Mouse (Mus musculus): Measurements from ENCODE around the gene Lin7a. TPM values are rescaled to one million over a fixed set of nuclear protein-coding genes. Genes with fewer than 3 reads are reported as not detected.
A peak's percentile ranks its signal among the peaks of the same experiment; 100 is the strongest.

The Lin7a gene
- polyA plus RNA-seq, 1 experiment from 2014 or later, result 5.0 TPM

GRCm38 (mm10) chr10:107315251-107315650, 43.8 kb downstream of the Lin7a start:
- Histone ChIP-seq H3K36me3 (ENCODE audit: control insufficient read depth, insufficient read depth, low read length) (no peaks in the 10 kb centered on the region), H3K4me2 (ENCODE audit: low read depth, low read length) (no peak overlapping the region), H3K27me3 (replicated peaks; ENCODE audit: control insufficient read depth, insufficient read depth, low read length) (no peaks in the 10 kb centered on the region), H3K4me3 (ENCODE audit: low read depth, low read length) (no peak overlapping the region), H3K27ac (replicated peaks; ENCODE audit: low read depth, low read length) (no peak overlapping the region), H3K9ac (ENCODE audit: low read depth, low read length) (no peak overlapping the region), H3K9me3 (ENCODE audit: control insufficient read depth, low read length) (no peaks in the 10 kb centered on the region), H3K4me1 (ENCODE audit: control insufficient read depth, insufficient read depth, low read length) (no peaks in the 10 kb centered on the region)
- DNase-seq (ENCODE audit: low spot score) (no peak), ATAC-seq (ENCODE audit: low read depth) (no peak)

GRCm38 (mm10) chr10:107315681-107316080, 44.2 kb downstream of the Lin7a start:
- DNase-seq (ENCODE audit: low spot score) (no peak), ATAC-seq (ENCODE audit: low read depth) (no peak)
- Histone ChIP-seq H3K4me2 (ENCODE audit: low read depth, low read length) (no peak overlapping the region), H3K9me3 (ENCODE audit: control insufficient read depth, low read length) (no peaks in the 10 kb centered on the region), H3K36me3 (ENCODE audit: control insufficient read depth, insufficient read depth, low read length) (no peaks in the 10 kb centered on the region), H3K9ac (ENCODE audit: low read depth, low read length) (no peak overlapping the region), H3K27me3 (replicated peaks; ENCODE audit: control insufficient read depth, insufficient read depth, low read length) (no peaks in the 10 kb centered on the region), H3K4me3 (ENCODE audit: low read depth, low read length) (no peak overlapping the region), H3K4me1 (ENCODE audit: control insufficient read depth, insufficient read depth, low read length) (no peaks in the 10 kb centered on the region), H3K27ac (replicated peaks; ENCODE audit: low read depth, low read length) (no peak overlapping the region)
- 74% methylated on average over 5 of the region's 5 CpGs for WGBS

- DNase-seq (ENCODE audit: low spot score) (no peak), ATAC-seq (ENCODE audit: low read depth) (no peak)
- no peak overlapping the region for H3K4me2 ChIP-seq (ENCODE audit: low read depth, low read length)
- 86% methylated on average over 2 of the region's 2 CpGs for WGBS
- no peaks in the 10 kb centered on the region for H3K27me3 ChIP-seq (replicated peaks; ENCODE audit: control insufficient read depth, insufficient read depth, low read length)
- no peaks in the 10 kb centered on the region for H3K4me1 ChIP-seq (ENCODE audit: control insufficient read depth, insufficient read depth, low read length)
- H3K36me3 ChIP-seq (ENCODE audit: control insufficient read depth, insufficient read depth, low read length), result no peaks in the 10 kb centered on the region
- no peak overlapping the region for H3K4me3 ChIP-seq (ENCODE audit: low read depth, low read length)
- no peaks in the 10 kb centered on the region for H3K9me3 ChIP-seq (ENCODE audit: control insufficient read depth, low read length)
- H3K27ac ChIP-seq (replicated peaks; ENCODE audit: low read depth, low read length), result no peak overlapping the region
- H3K9ac ChIP-seq (ENCODE audit: low read depth, low read length), result no peak overlapping the region
Observed at GRCm38 (mm10) chr10:107316100-107316499, 44.6 kb downstream of the Lin7a start.

- ATAC-seq (ENCODE audit: low read depth) (no peak), DNase-seq (ENCODE audit: low spot score) (no peak)
- no peak overlapping the region for H3K27ac ChIP-seq (replicated peaks; ENCODE audit: low read depth, low read length)
- no peaks in the 10 kb centered on the region for H3K9me3 ChIP-seq (ENCODE audit: control insufficient read depth, low read length)
- WGBS, result 59% methylated on average over 2 of the region's 2 CpGs
- H3K27me3 ChIP-seq (replicated peaks; ENCODE audit: control insufficient read depth, insufficient read depth, low read length), result no peaks in the 10 kb centered on the region
- no peaks in the 10 kb centered on the region for H3K36me3 ChIP-seq (ENCODE audit: control insufficient read depth, insufficient read depth, low read length)
- H3K4me3 ChIP-seq (ENCODE audit: low read depth, low read length), result no peak overlapping the region
- H3K4me2 ChIP-seq (ENCODE audit: low read depth, low read length), result no peak overlapping the region
- H3K9ac ChIP-seq (ENCODE audit: low read depth, low read length), result no peak overlapping the region
- H3K4me1 ChIP-seq (ENCODE audit: control insufficient read depth, insufficient read depth, low read length), result no peaks in the 10 kb centered on the region
Observed at GRCm38 (mm10) chr10:107319648-107320047, 48.2 kb downstream of the Lin7a start.

GRCm38 (mm10) chr10:107323865-107324264, 52.4 kb downstream of the Lin7a start:
- WGBS, result 87% methylated on average over 7 of the region's 7 CpGs
- no peak for ATAC-seq (ENCODE audit: low read depth)

GRCm38 (mm10) chr10:107325558-107325957, 54.1 kb downstream of the Lin7a start:
- H3K9ac ChIP-seq (ENCODE audit: low read depth, low read length), result no peak overlapping the region
- DNase-seq (ENCODE audit: low spot score), result no peak
- H3K4me1 ChIP-seq (ENCODE audit: control insufficient read depth, insufficient read depth, low read length), result no peaks in the 10 kb centered on the region
- no peaks in the 10 kb centered on the region for H3K27me3 ChIP-seq (replicated peaks; ENCODE audit: control insufficient read depth, insufficient read depth, low read length)
- ATAC-seq (ENCODE audit: low read depth), result no peak
- H3K4me3 ChIP-seq (ENCODE audit: low read depth, low read length), result no peak overlapping the region
- H3K27ac ChIP-seq (replicated peaks; ENCODE audit: low read depth, low read length), result no peak overlapping the region
- H3K36me3 ChIP-seq (ENCODE audit: control insufficient read depth, insufficient read depth, low read length), result no peaks in the 10 kb centered on the region
- 87% methylated on average over 5 of the region's 5 CpGs for WGBS
- H3K4me2 ChIP-seq (ENCODE audit: low read depth, low read length), result no peak overlapping the region
- no peaks in the 10 kb centered on the region for H3K9me3 ChIP-seq (ENCODE audit: control insufficient read depth, low read length)

More at GRCm38 (mm10) chr10:107323865-107324264, 52.4 kb downstream of the Lin7a start:
- Histone ChIP-seq H3K27ac (replicated peaks; ENCODE audit: low read depth, low read length) (no peak overlapping the region), H3K27me3 (replicated peaks; ENCODE audit: control insufficient read depth, insufficient read depth, low read length) (no peaks in the 10 kb centered on the region), H3K36me3 (ENCODE audit: control insufficient read depth, insufficient read depth, low read length) (no peaks in the 10 kb centered on the region), H3K9ac (ENCODE audit: low read depth, low read length) (no peak overlapping the region), H3K9me3 (ENCODE audit: control insufficient read depth, low read length) (no peaks in the 10 kb centered on the region), H3K4me2 (ENCODE audit: low read depth, low read length) (no peak overlapping the region), H3K4me1 (ENCODE audit: control insufficient read depth, insufficient read depth, low read length) (no peaks in the 10 kb centered on the region), H3K4me3 (ENCODE audit: low read depth, low read length) (no peak overlapping the region)
- no peak for DNase-seq (ENCODE audit: low spot score)

- H3K9ac ChIP-seq (ENCODE audit: low read depth, low read length), result no peak overlapping the region
- H3K9me3 ChIP-seq (ENCODE audit: control insufficient read depth, low read length), result no peaks in the 10 kb centered on the region
- H3K4me1 ChIP-seq (ENCODE audit: control insufficient read depth, insufficient read depth, low read length), result no peaks in the 10 kb centered on the region
- no peak overlapping the region for H3K4me3 ChIP-seq (ENCODE audit: low read depth, low read length)
- ATAC-seq (ENCODE audit: low read depth), result no peak
- no peak for DNase-seq (ENCODE audit: low spot score)
- no peak overlapping the region for H3K4me2 ChIP-seq (ENCODE audit: low read depth, low read length)
- no peaks in the 10 kb centered on the region for H3K27me3 ChIP-seq (replicated peaks; ENCODE audit: control insufficient read depth, insufficient read depth, low read length)
- no peaks in the 10 kb centered on the region for H3K36me3 ChIP-seq (ENCODE audit: control insufficient read depth, insufficient read depth, low read length)
- H3K27ac ChIP-seq (replicated peaks; ENCODE audit: low read depth, low read length), result no peak overlapping the region
- 86% methylated on average over 3 of the region's 3 CpGs for WGBS
Observed at GRCm38 (mm10) chr10:107339524-107339923, 68.0 kb downstream of the Lin7a start.

GRCm38 (mm10) chr10:107341151-107341550, 69.7 kb downstream of the Lin7a start:
- Histone ChIP-seq H3K27ac (replicated peaks; ENCODE audit: low read depth, low read length) (no peak overlapping the region), H3K9ac (ENCODE audit: low read depth, low read length) (no peak overlapping the region), H3K4me2 (ENCODE audit: low read depth, low read length) (no peak overlapping the region), H3K4me1 (ENCODE audit: control insufficient read depth, insufficient read depth, low read length) (no peaks in the 10 kb centered on the region), H3K4me3 (ENCODE audit: low read depth, low read length) (no peak overlapping the region), H3K27me3 (replicated peaks; ENCODE audit: control insufficient read depth, insufficient read depth, low read length) (no peaks in the 10 kb centered on the region), H3K36me3 (ENCODE audit: control insufficient read depth, insufficient read depth, low read length) (no peaks in the 10 kb centered on the region), H3K9me3 (ENCODE audit: control insufficient read depth, low read length) (no peaks in the 10 kb centered on the region)
- DNase-seq (ENCODE audit: low spot score) (peak; percentile 61), ATAC-seq (ENCODE audit: low read depth) (peak; percentile 60; the same call in 1 of the 2 replicates)
- WGBS, result 64% methylated on average over 4 of the region's 4 CpGs

GRCm38 (mm10) chr10:107344200-107344599, 72.7 kb downstream of the Lin7a start:
- Histone ChIP-seq H3K9ac (ENCODE audit: low read depth, low read length) (no peak overlapping the region), H3K27ac (replicated peaks; ENCODE audit: low read depth, low read length) (no peak overlapping the region), H3K27me3 (replicated peaks; ENCODE audit: control insufficient read depth, insufficient read depth, low read length) (no peaks in the 10 kb centered on the region), H3K4me3 (ENCODE audit: low read depth, low read length) (no peak overlapping the region), H3K4me2 (ENCODE audit: low read depth, low read length) (no peak overlapping the region), H3K9me3 (ENCODE audit: control insufficient read depth, low read length) (no peaks in the 10 kb centered on the region), H3K36me3 (ENCODE audit: control insufficient read depth, insufficient read depth, low read length) (no peaks in the 10 kb centered on the region), H3K4me1 (ENCODE audit: control insufficient read depth, insufficient read depth, low read length) (peaks cover 6% of the 10 kb centered on the region; the same call in 1 of the 2 replicates)
- 58% methylated on average over 3 of the region's 3 CpGs for WGBS
- DNase-seq (ENCODE audit: low spot score) (no peak), ATAC-seq (ENCODE audit: low read depth) (no peak)

Measured in embryonic facial prominence, embryonic 14.5 days (tissue).